Mouse (Mus musculus): ENCODE measurements around the gene Tekt4.

- TF ChIP-seq POLR2A (IDR thresholded peaks at IDR 0.05; ENCODE audit: control insufficient read depth, low read depth, low read length): no peak
- no peak for TF ChIP-seq CTCF (IDR thresholded peaks at IDR 0.05; ENCODE audit: control insufficient read depth, insufficient read depth, insufficient replicate concordance, low read depth, low read length)
Observed at GRCm38 (mm10) chr17:25450329-25450728, 4.1 kb upstream of the Tekt4 start.

Measured in testis, adult 2 months (tissue).